Mouse (Mus musculus) heart, adult 11 months (tissue): ENCODE data around the gene Grwd1.
A peak's percentile ranks its signal among the peaks of the same experiment; 100 is the strongest.

Experiments
- DNase-seq: peaks from one replicate; pipeline ENCODE4 v3.0.0; 2022

Grwd1 gene

GRCm38 (mm10) chr7:45797661-45798510 lies 32.9 kb downstream of the Grwd1 start:
- DNase-seq: peak; percentile 84

- peak; percentile 81 for DNase-seq
Observed at GRCm38 (mm10) chr7:45796950-45797349, 33.8 kb downstream of the Grwd1 start.

GRCm38 (mm10) chr7:45794971-45795370 lies 35.8 kb downstream of the Grwd1 start:
- DNase-seq: peak; percentile 91

- peak; percentile 88 for DNase-seq
Observed at GRCm38 (mm10) chr7:45793969-45794585, 36.7 kb downstream of the Grwd1 start.

- DNase-seq: peak; percentile 80
Observed at GRCm38 (mm10) chr7:45793240-45793639, 37.5 kb downstream of the Grwd1 start.

- no peak for DNase-seq
Observed at GRCm38 (mm10) chr7:45791756-45792490, 38.8 kb downstream of the Grwd1 start.

- peak; percentile 81 for DNase-seq
Observed at GRCm38 (mm10) chr7:45790721-45791120, 40.0 kb downstream of the Grwd1 start.

- peak; percentile 79 for DNase-seq
Observed at GRCm38 (mm10) chr7:45787642-45788041, 43.1 kb downstream of the Grwd1 start.

- peak; percentile 83 for DNase-seq
Observed at GRCm38 (mm10) chr7:45786661-45787413, 43.9 kb downstream of the Grwd1 start.

GRCm38 (mm10) chr7:45786136-45786578 lies 44.6 kb downstream of the Grwd1 start:
- peak; percentile 87 for DNase-seq

GRCm38 (mm10) chr7:45785388-45786135 lies 45.2 kb downstream of the Grwd1 start:
- DNase-seq: peak; percentile 89

GRCm38 (mm10) chr7:45784524-45785372 lies 46.0 kb downstream of the Grwd1 start, which contains the start of gene Sult2b1:
TSS of gene Sult2b1 (minus strand) at chr7:45784669.
- peak; percentile 84 for DNase-seq

- DNase-seq: no peak
Observed at GRCm38 (mm10) chr7:45783511-45784091, 47.1 kb downstream of the Grwd1 start, which contains the start of gene Lmtk3. TSS of gene Lmtk3 (plus strand) at chr7:45783738.

GRCm38 (mm10) chr7:45782271-45782670 lies 48.5 kb downstream of the Grwd1 start:
- DNase-seq: no peak

GRCm38 (mm10) chr7:45779081-45779641 lies 51.6 kb downstream of the Grwd1 start:
- DNase-seq: no peak

- DNase-seq: no peak
Observed at GRCm38 (mm10) chr7:45775237-45775636, 55.5 kb downstream of the Grwd1 start.
